Mouse (Mus musculus) stomach, embryonic 16.5 days (tissue): ENCODE data around the gene Sec14l1. TPM values are rescaled to one million over a fixed set of nuclear protein-coding genes. Genes with fewer than 3 reads are reported as not detected.

Source experiments
- ATAC-seq: fragments of 200-750 bp; cut with Nextera tagmentation; 2 replicates; pipeline ENCODE4 v1.8.0; 2017; ENCODE audit warnings: moderate number of reproducible peaks, moderate TSS enrichment; ENCODE audit not compliant: insufficient read depth, low FRiP score
- H3K27ac ChIP-seq: fragments of 300-500 bp; sonication (generic); 2 replicates; pipeline ENCODE4 v1.5.1; 2014; ENCODE audit warnings: low read length
- H3K27me3 ChIP-seq: fragments of 300-500 bp; sonication (generic); 2 replicates; pipeline ENCODE4 v1.6.1; 2014; ENCODE audit warnings: low read length, control low read depth, mixed read lengths; ENCODE audit not compliant: control insufficient read depth, insufficient read depth
- H3K36me3 ChIP-seq: fragments of 300-500 bp; sonication (generic); 2 replicates; pipeline ENCODE4 v1.6.1; 2014; ENCODE audit warnings: low read length; ENCODE audit not compliant: control insufficient read depth, insufficient read depth
- H3K4me1 ChIP-seq: fragments of 300-500 bp; sonication (generic); 2 replicates; pipeline ENCODE4 v1.6.1; 2014; ENCODE audit warnings: low read length, control low read depth, mixed read lengths; ENCODE audit not compliant: control insufficient read depth, insufficient read depth
- H3K4me2 ChIP-seq: fragments of 300-500 bp; sonication (generic); 2 replicates; pipeline ENCODE4 v1.6.1; 2014; ENCODE audit warnings: low read depth, low read length, mixed read lengths
- H3K4me3 ChIP-seq: fragments of 300-500 bp; sonication (generic); replicated peaks from 2 replicates; pipeline ENCODE4 v1.5.1; 2014; ENCODE audit warnings: mild to moderate bottlenecking, low read length
- H3K9ac ChIP-seq: fragments of 300-500 bp; sonication (generic); 2 replicates; pipeline ENCODE4 v1.6.1; 2014; ENCODE audit warnings: low read length
- H3K9me3 ChIP-seq: fragments of 300-500 bp; sonication (generic); replicated peaks from 2 replicates; pipeline ENCODE4 v1.6.1; 2016; ENCODE audit warnings: low read length, control low read depth; ENCODE audit not compliant: control insufficient read depth
- WGBS: fragments of 180-500 bp; shearing (Covaris S2); extraction: QIAGEN DNeasy Blood & Tissue Kit; methylation state at CpG from one replicate; pipeline ENCODE4 v1.1.7; 2014; 5-methylcytosine and 5-hydroxymethylcytosine counted together
- polyA plus RNA-seq: library from polyadenylated mRNA; unstranded; fragments of >200 nt; fragmentation: Nextera tagmentation; extraction: Ambion mirVana; gene quantifications from 2 replicates; pipeline ENCODE4 v1.2.1, GENCODE M21; 2015

Gene Sec14l1
- polyA plus RNA-seq, 1 experiment from 2014 or later: 62.5 TPM

DNA sequence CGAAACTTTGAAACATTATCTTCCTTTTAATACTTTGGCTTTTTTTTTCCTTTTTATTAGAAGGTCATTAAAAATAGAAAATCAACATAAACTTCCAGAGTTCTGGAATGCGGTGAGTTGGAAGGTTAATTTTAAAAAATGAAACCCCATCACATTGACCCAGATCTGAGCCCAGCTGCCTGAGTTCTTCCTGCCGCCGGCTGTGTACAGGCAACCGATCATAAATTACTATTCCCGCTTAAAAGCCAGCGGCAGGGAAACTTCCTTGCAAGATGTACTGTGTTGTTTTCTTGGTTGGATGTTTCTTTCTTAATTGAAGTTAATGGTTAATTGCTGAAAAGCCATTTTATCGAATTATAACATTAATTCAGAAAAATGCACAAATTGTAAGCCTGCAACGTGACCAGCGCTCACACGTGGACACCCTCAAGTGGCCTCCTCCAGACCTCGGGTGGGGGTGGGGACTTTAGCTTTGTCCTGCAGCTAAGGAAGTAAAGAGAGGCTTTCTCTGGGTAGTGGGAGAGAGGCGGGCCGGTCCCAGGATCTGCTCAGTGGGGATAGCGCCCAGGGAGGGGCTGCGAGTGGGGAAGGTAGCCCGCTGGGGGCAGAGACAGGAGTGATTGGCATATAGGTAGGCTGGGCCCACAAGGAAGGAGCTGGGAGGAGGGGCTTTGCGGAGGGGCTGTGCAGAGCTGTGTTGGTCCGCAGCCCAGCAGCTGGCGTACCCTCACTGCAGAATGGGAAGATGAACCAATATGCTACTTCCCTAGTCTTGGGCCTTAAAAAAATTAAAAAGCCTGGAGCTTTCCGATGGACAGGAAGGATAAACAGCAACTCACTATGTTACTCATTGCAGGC lies 70.3 kb downstream of the Sec14l1 start:
- Histone ChIP-seq H3K9ac (peak overlapping the region; percentile 38; the same call in 1 of the 2 replicates), H3K27me3 (no peaks in the 10 kb centered on the region), H3K4me3 (no peak overlapping the region), H3K36me3 (no peaks in the 10 kb centered on the region), H3K4me1 (0 out of 2 replicates have a peak, but pooled peaks cover 4% of the 10 kb centered on the region), H3K27ac (peak overlapping the region; percentile 55), H3K9me3 (peaks cover 10% of the 10 kb centered on the region; the same call in 1 of the 2 replicates), H3K4me2 (no peak overlapping the region)
- peak; percentile 40; the same call in 1 of the 2 replicates for ATAC-seq
- WGBS: 42% methylated on average over 21 of the region's 21 CpGs

DNA sequence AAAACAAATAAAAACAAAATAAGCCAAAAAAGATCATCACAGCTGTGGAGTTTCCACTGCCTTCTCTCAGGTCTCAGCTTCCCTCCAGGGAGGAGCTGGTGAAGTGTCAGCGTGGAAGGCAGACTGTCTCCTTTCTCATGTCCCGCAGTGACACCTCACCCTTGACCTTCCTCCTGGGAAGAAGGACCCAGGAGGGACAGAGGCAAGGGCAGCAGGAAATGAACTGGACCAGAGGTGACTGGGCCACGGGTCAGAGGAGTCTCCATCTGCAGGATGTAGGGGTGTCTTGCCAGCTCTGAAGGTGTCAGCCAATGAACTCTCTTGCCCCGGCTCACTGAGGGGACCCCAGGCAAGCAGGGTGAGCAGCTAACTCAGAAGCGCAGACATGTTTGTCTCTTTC lies 76.6 kb downstream of the Sec14l1 start:
- no peaks in the 10 kb centered on the region; the same call in 1 of the 2 replicates for H3K27me3 ChIP-seq
- H3K9me3 ChIP-seq: no peaks in the 10 kb centered on the region
- H3K4me3 ChIP-seq: no peak overlapping the region
- no peak overlapping the region for H3K27ac ChIP-seq
- no peaks in the 10 kb centered on the region for H3K36me3 ChIP-seq
- H3K9ac ChIP-seq: no peak overlapping the region
- H3K4me2 ChIP-seq: no peak overlapping the region
- 0 out of 2 replicates have a peak, but pooled peaks cover 7% of the 10 kb centered on the region for H3K4me1 ChIP-seq
- no peak for ATAC-seq
- whole genome bisulfite sequencing: 61% methylated on average over 5 of the region's 5 CpGs

DNA sequence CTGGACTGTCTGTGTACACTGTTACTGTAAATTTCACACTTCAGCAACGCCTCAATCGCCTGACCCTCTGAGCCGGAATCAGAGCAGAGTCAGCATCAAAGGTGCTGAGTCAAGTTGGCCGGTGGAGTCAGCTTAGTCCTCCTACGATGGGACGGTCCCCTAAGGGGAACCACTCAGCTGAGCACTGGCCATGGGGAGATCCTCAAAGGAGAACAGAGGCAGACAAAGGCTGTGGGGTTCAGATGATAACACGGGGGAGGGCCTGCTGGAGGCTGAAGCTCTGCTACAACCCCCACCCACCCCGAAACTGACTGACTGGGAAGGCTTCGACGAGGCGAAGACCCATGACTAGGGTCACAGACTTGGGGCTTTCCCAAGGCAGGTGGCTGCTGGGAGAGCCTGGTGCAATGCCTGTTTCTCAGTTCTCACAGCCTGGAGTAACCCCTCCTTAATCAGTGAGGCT lies 79.5 kb downstream of the Sec14l1 start:
- no peak for ATAC-seq
- Histone ChIP-seq H3K4me3 (no peak overlapping the region), H3K9me3 (no peaks in the 10 kb centered on the region), H3K4me2 (no peak overlapping the region), H3K36me3 (no peaks in the 10 kb centered on the region), H3K27ac (no peak overlapping the region), H3K9ac (no peak overlapping the region), H3K4me1 (0 out of 2 replicates have a peak, but pooled peaks cover 7% of the 10 kb centered on the region), H3K27me3 (no peaks in the 10 kb centered on the region; the same call in 1 of the 2 replicates)
- 64% methylated on average over 11 of the region's 11 CpGs for WGBS

DNA sequence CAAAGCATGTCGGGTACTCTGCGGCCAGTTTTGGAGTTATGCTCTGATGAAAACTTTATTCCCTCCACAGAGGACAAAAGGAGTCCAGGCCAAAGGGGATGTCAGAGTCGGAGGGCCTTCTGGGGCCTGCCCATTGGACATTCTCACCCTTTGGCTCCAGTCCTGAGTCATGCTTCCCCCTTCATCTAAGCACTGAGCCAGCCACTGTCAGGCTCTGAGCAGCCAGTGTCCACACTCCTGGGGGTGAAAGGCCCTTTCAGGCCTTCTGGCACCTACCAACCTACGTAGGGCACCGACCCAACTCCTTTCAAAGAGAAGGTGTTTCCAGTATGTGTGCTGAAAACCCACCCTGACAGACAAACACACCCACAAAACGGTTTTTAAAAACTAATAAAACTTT lies 80.6 kb downstream of the Sec14l1 start:
- Histone ChIP-seq H3K27ac (no peak overlapping the region), H3K27me3 (no peaks in the 10 kb centered on the region; the same call in 1 of the 2 replicates), H3K9ac (no peak overlapping the region), H3K4me3 (no peak overlapping the region), H3K4me1 (0 out of 2 replicates have a peak, but pooled peaks cover 7% of the 10 kb centered on the region), H3K36me3 (no peaks in the 10 kb centered on the region), H3K9me3 (no peaks in the 10 kb centered on the region), H3K4me2 (no peak overlapping the region)
- WGBS: 83% methylated on average over 6 of the region's 6 CpGs
- no peak for ATAC-seq

DNA sequence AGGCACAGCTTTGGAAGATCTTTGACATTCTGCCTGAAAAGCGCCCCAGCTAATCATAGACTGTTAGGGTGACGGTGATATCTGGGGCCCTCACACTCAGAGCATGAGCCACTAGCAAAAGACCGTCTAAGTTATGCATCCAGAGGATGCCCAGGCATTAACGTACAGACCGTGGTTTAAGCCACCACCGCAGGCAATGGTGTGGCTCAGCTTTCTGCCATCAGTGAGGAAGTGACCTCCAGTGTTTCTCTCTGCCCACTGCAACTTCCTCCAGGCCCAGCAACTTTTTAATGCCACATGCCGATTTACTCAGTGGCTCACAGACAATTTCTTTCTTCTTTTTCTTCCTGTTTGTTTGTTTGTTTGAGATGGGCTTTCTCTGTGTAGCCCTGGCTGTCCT lies 81.7 kb downstream of the Sec14l1 start:
- no peaks in the 10 kb centered on the region; the same call in 1 of the 2 replicates for H3K27me3 ChIP-seq
- ATAC-seq: no peak
- no peaks in the 10 kb centered on the region for H3K9me3 ChIP-seq
- no peak overlapping the region for H3K4me2 ChIP-seq
- H3K4me3 ChIP-seq: no peak overlapping the region
- H3K27ac ChIP-seq: no peak overlapping the region
- H3K9ac ChIP-seq: no peak overlapping the region
- no peaks in the 10 kb centered on the region for H3K36me3 ChIP-seq
- WGBS: 81% methylated on average over 7 of the region's 7 CpGs
- H3K4me1 ChIP-seq: peaks cover 13% of the 10 kb centered on the region; the same call in 1 of the 2 replicates

DNA sequence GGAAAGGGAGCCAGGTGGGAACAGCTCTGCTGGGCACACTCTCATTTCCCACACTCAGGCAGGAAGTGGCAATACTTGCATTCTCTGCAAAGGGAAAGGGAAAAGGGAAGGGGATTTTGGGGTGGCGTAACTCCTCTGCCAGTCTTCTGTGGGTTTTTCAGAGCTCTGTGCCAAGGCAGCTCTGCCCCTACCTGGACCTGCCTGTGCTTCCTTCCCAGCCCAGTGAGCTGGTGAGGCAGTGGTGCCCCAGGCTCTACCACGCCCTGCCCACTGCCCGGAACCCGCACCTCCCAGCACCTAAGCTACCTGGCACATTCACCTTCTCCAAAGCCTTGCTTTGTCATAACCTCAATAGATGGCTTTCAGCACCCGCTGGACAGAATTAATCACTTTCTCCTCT lies 83.2 kb downstream of the Sec14l1 start:
- Histone ChIP-seq H3K27ac (0 out of 2 replicates have a peak overlapping the region, but pooled peaks have one; percentile 27), H3K9me3 (no peaks in the 10 kb centered on the region), H3K27me3 (no peaks in the 10 kb centered on the region), H3K36me3 (no peaks in the 10 kb centered on the region), H3K4me3 (no peak overlapping the region), H3K4me1 (peaks cover 21% of the 10 kb centered on the region; the same call in 1 of the 2 replicates), H3K9ac (no peak overlapping the region), H3K4me2 (no peak overlapping the region)
- WGBS: 73% methylated on average over 5 of the region's 5 CpGs
- no peak for ATAC-seq

DNA sequence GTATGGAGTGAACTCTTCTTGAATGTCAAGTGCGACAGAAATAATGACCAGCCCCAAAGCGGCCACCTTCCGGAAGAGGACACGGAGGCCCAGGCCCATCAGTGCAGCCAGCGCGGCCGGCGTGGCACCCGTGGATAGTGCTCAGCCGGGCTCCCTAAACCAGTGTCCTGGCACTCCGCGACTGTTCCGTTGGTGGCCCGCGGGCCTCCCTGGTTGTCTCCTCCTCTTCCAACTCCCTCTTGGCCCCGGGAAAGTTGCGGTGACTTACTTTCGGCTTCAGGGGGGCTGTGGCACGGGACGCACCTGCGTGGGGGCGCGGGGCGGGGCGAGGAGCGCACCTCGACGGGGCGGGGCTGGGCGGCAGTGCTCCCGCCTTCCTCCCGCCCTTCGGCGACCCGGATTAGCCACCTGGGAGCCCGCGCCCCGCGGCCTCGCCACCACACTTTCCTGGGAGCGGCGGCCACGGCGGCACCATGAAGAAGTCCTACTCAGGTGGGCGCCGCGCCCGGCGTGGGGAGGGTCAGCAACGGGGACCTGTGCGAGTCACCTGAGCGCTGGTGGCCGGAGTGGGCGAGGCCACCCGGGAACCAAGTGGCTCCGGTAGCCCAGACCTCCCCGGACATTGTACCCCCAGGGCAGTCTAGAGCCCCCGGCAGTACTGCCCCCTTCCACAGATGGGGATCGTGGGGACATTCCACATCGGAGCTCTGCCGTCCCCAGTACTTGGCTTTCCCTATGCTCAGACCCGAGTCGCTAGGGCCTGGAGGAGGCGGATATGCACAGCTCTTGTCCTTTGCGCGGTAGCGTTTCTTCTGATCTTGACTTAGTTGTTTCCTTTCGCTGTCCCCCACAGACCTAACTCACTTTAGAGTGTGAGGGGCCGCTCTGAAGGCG lies 84.6 kb downstream of the Sec14l1 start, which contains the start of gene Sept9:
TSS of gene Sept9 (plus strand) at position 380 of the 894 bp plus-strand sequence.
- H3K36me3 ChIP-seq: no peaks in the 10 kb centered on the region
- ATAC-seq: peak; percentile 42; the same call in 1 of the 2 replicates
- peak within 1 kb of the TSS; percentile 74 for H3K27ac ChIP-seq
- H3K9ac ChIP-seq: peak within 1 kb of the TSS; percentile 78
- H3K9me3 ChIP-seq: no peaks in the 10 kb centered on the region
- WGBS: 2% methylated on average over 70 of the region's 70 CpGs
- H3K4me2 ChIP-seq: peak within 1 kb of the TSS; percentile 78
- peaks cover 18% of the 10 kb centered on the region for H3K4me1 ChIP-seq
- no peaks in the 10 kb centered on the region for H3K27me3 ChIP-seq
- H3K4me3 ChIP-seq: peak within 1 kb of the TSS; percentile 62

DNA sequence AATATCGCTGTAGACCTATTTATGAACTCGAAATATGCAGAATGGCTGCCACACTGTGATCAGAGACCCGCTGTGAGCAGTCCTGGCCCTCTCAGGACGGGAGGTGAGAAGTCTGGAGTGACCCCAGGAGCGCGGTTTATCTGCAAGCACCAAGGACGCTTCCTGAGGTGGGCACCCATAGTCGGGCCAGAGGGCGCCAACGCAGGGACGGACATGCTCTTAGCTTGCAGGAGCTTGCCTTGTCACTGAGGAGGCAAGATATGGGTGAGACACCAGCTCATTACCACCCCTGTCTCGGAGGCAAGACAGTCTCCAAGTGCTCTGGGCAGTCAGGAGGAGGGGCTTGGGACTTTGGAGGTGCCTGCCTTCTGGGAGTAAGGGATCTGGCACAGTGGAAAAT lies 86.9 kb downstream of the Sec14l1 start:
- peaks cover 25% of the 10 kb centered on the region for H3K4me1 ChIP-seq
- no peak overlapping the region for H3K4me3 ChIP-seq
- no peaks in the 10 kb centered on the region for H3K9me3 ChIP-seq
- H3K4me2 ChIP-seq: peak overlapping the region; percentile 78; the same call in 1 of the 2 replicates
- 87% methylated on average over 12 of the region's 12 CpGs for WGBS
- no peak overlapping the region for H3K9ac ChIP-seq
- ATAC-seq: no peak
- H3K27me3 ChIP-seq: no peaks in the 10 kb centered on the region
- no peaks in the 10 kb centered on the region for H3K36me3 ChIP-seq
- peak overlapping the region; percentile 44; the same call in 1 of the 2 replicates for H3K27ac ChIP-seq
